Mouse (Mus musculus): ENCODE measurements around the gene Nacc1. TPM values are rescaled to one million over a fixed set of nuclear protein-coding genes. Genes with fewer than 3 reads are reported as not detected.

Nacc1 gene
- total and polyA plus RNA-seq, 3 experiments = 42.5 to 106 TPM; not detected in 1

DNA sequence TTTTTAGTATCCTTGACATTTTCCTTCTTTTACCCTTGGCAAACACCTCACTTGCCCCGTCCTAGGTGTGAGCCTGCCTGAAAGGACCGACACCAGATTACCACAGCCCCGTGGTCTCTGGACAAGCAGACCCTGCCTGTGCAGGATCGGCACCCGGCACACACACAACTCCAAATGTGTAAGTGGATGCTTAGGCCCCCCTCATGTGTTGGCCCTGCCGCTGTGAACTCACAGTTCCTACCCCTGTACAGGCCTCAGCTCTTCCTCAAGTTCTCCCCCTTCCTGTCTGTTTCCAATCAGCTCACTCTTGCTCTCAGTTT, 34.8 kb upstream of the Nacc1 start:
- Histone ChIP-seq H3K9me3 (replicated peaks; ENCODE audit: insufficient read depth, low read length) (no peaks in the 10 kb centered on the region), H3K27me3 (ENCODE audit: control insufficient read depth in 1 of 2, insufficient read depth in 2 of 2, low read length in 2 of 2) (no peaks in the 10 kb centered on the region), H3K9ac (ENCODE audit: control insufficient read depth, low read depth, low read length, poor library complexity, severe bottlenecking) (peak overlapping the region; percentile 79), H3K79me2 (ENCODE audit: control insufficient read depth, insufficient read depth, low read length, poor library complexity) (peaks cover 13% of the 10 kb centered on the region), H3K36me3 (ENCODE audit: control insufficient read depth in 1 of 2, insufficient read depth in 2 of 2, low read length in 2 of 2) (peaks cover 4 to 26% of the 10 kb centered on the region in 2 experiments; a peak in 3 of 4 replicates), H3K4me3 (ENCODE audit: control insufficient read depth in 1 of 2, insufficient read depth in 1 of 2, low read depth in 2 of 2, low read length in 2 of 2) (peak overlapping the region; percentile 33 to 37; a peak in 3 of 4 replicates), H3K27ac (ENCODE audit: control insufficient read depth, low read depth, low read length) (peak overlapping the region; percentile 99), H3K4me1 (ENCODE audit: control insufficient read depth in 1 of 2, insufficient read depth in 2 of 2, low read length in 2 of 2) (peaks cover 12 to 45% of the 10 kb centered on the region in 2 experiments)
- TF ChIP-seq TBP (IDR thresholded peaks at IDR 0.05; ENCODE audit: low read depth, low read length) (no peak), POLR2A (IDR thresholded peaks at IDR 0.05; ENCODE audit: control insufficient read depth in 1 of 2, insufficient read depth in 1 of 2, low read depth in 1 of 2, low read length in 2 of 2, poor library complexity in 1 of 2) (no peak; a peak in 1 of 4 replicates), UBTF (IDR thresholded peaks at IDR 0.05; ENCODE audit: borderline replicate concordance, insufficient read depth, low read depth, low read length) (no peak), TAL1 (IDR thresholded peaks at IDR 0.05; ENCODE audit: low read length) (no peak), SIN3A (IDR thresholded peaks at IDR 0.05; ENCODE audit: low read length) (no peak), RCOR1 (IDR thresholded peaks at IDR 0.05; ENCODE audit: low read depth, low read length) (no peak), CTCF (IDR thresholded peaks at IDR 0.05 in 2 of 3, conservative IDR thresholded peaks at IDR 0.05 in 1 of 3; ENCODE audit: control insufficient read depth in 1 of 3, insufficient read depth in 1 of 3, low read depth in 2 of 3, low read length in 3 of 3, poor library complexity in 1 of 3, severe bottlenecking in 1 of 3) (no peak), MAZ (IDR thresholded peaks at IDR 0.05; ENCODE audit: low read depth, low read length) (no peak), GATA1 (IDR thresholded peaks at IDR 0.05; ENCODE audit: low read depth, low read length) (no peak), ZMIZ1 (IDR thresholded peaks at IDR 0.05; ENCODE audit: low read depth, low read length) (no peak), USF1 (IDR thresholded peaks at IDR 0.05; ENCODE audit: low read depth, low read length) (no peak), MAFK (IDR thresholded peaks at IDR 0.05; ENCODE audit: borderline replicate concordance, low read depth, low read length) (no peak), KAT2A (conservative IDR thresholded peaks at IDR 0.05; ENCODE audit: low read depth, low read length) (no peak), MYC (IDR thresholded peaks at IDR 0.05; ENCODE audit: low read depth, low read length) (no peak), SMC3 (IDR thresholded peaks at IDR 0.05; ENCODE audit: low read depth, low read length) (no peak), EP300 (IDR thresholded peaks at IDR 0.05; ENCODE audit: low read depth in 1 of 2, low read length in 2 of 2) (no peak), ELF1 (IDR thresholded peaks at IDR 0.05; ENCODE audit: low read depth, low read length) (no peak), TCF12 (IDR thresholded peaks at IDR 0.05; ENCODE audit: low read depth, low read length) (no peak), POLR2AphosphoS2 (IDR thresholded peaks at IDR 0.05; ENCODE audit: low read length) (no peak), MXI1 (IDR thresholded peaks at IDR 0.05; ENCODE audit: low read depth, low read length) (no peak)
- no peak for DNase-seq (ENCODE audit: low read depth, low spot score)

DNA sequence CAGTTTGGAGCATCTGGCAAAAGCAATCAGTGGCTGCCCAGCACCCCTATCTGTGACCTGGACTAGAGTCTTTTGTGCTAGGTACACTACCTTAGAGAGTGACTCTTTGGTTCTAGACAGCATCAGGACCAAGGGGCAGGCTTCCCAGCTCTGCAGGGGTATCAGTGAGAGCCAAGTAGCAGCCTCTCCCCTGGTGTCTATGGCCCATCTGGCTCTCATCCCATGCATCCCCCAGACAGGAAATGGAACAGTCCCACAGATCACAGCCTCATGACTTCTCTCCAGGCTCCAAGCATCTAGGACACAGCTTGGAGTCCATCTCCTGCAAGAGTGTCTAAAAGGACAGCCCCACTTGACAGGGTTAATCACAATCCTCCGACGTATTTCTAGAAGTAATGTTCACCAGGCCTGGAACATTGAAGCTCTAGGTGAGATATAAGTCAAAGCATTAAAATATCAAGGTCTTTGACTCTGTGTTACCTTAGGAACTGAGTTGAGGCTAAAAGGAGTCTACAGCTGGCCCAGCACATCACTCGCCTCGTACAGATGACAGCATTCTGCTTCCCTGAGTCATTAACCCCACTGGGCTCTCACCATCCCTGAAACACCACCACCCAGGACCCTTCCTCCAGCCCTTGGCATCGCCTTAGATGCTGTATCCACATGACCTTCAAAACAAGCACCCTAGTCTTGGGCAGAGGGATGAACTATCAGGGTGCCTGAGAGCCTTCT, 31.5 kb upstream of the Nacc1 start:
- Histone ChIP-seq H3K9me3 (replicated peaks; ENCODE audit: insufficient read depth, low read length) (no peaks in the 10 kb centered on the region), H3K27ac (ENCODE audit: control insufficient read depth, low read depth, low read length) (no peak overlapping the region), H3K4me1 (ENCODE audit: control insufficient read depth in 1 of 2, insufficient read depth in 2 of 2, low read length in 2 of 2) (peaks cover 5 to 21% of the 10 kb centered on the region in 2 experiments), H3K79me2 (ENCODE audit: control insufficient read depth, insufficient read depth, low read length, poor library complexity) (peaks cover 5% of the 10 kb centered on the region), H3K27me3 (ENCODE audit: control insufficient read depth in 1 of 2, insufficient read depth in 2 of 2, low read length in 2 of 2) (no peaks in the 10 kb centered on the region), H3K4me3 (ENCODE audit: control insufficient read depth in 1 of 2, insufficient read depth in 1 of 2, low read depth in 2 of 2, low read length in 2 of 2) (no peak overlapping the region), H3K9ac (ENCODE audit: control insufficient read depth, low read depth, low read length, poor library complexity, severe bottlenecking) (no peak overlapping the region), H3K36me3 (ENCODE audit: control insufficient read depth in 1 of 2, insufficient read depth in 2 of 2, low read length in 2 of 2) (peaks cover 4 to 14% of the 10 kb centered on the region in 2 experiments; a peak in 3 of 4 replicates)
- TF ChIP-seq USF1 (IDR thresholded peaks at IDR 0.05; ENCODE audit: low read depth, low read length) (no peak), NELFE (IDR thresholded peaks at IDR 0.05; ENCODE audit: low read depth, low read length) (no peak), ETS1 (IDR thresholded peaks at IDR 0.05; ENCODE audit: low read depth, low read length) (no peak), ELF1 (IDR thresholded peaks at IDR 0.05; ENCODE audit: low read depth, low read length) (no peak), USF2 (IDR thresholded peaks at IDR 0.05; ENCODE audit: borderline replicate concordance in 1 of 2, insufficient read depth in 1 of 2, low read depth in 1 of 2, low read length in 2 of 2) (no peak), KAT2A (conservative IDR thresholded peaks at IDR 0.05; ENCODE audit: low read depth, low read length) (no peak), MAX (IDR thresholded peaks at IDR 0.05; ENCODE audit: low read length) (no peak), CTCF (IDR thresholded peaks at IDR 0.05 in 2 of 3, conservative IDR thresholded peaks at IDR 0.05 in 1 of 3; ENCODE audit: control insufficient read depth in 1 of 3, insufficient read depth in 1 of 3, low read depth in 2 of 3, low read length in 3 of 3, poor library complexity in 1 of 3, severe bottlenecking in 1 of 3) (no peak)
- DNase-seq (ENCODE audit: low read depth, low spot score) = no peak
